Mouse (Mus musculus) stomach, embryonic 16.5 days (tissue): ENCODE data around the gene Bag1. TPM values are rescaled to one million over a fixed set of nuclear protein-coding genes. Genes with fewer than 3 reads are reported as not detected.

ENCODE experiments used
- ATAC-seq: fragments of 200-750 bp; cut with Nextera tagmentation; 2 replicates; pipeline ENCODE4 v1.8.0; 2017; ENCODE audit warnings: moderate number of reproducible peaks, moderate TSS enrichment; ENCODE audit not compliant: insufficient read depth, low FRiP score
- H3K27ac ChIP-seq: fragments of 300-500 bp; sonication (generic); 2 replicates; pipeline ENCODE4 v1.5.1; 2014; ENCODE audit warnings: low read length
- H3K27me3 ChIP-seq: fragments of 300-500 bp; sonication (generic); 2 replicates; pipeline ENCODE4 v1.6.1; 2014; ENCODE audit warnings: low read length, control low read depth, mixed read lengths; ENCODE audit not compliant: control insufficient read depth, insufficient read depth
- H3K36me3 ChIP-seq: fragments of 300-500 bp; sonication (generic); 2 replicates; pipeline ENCODE4 v1.6.1; 2014; ENCODE audit warnings: low read length; ENCODE audit not compliant: control insufficient read depth, insufficient read depth
- H3K4me1 ChIP-seq: fragments of 300-500 bp; sonication (generic); 2 replicates; pipeline ENCODE4 v1.6.1; 2014; ENCODE audit warnings: low read length, control low read depth, mixed read lengths; ENCODE audit not compliant: control insufficient read depth, insufficient read depth
- H3K4me2 ChIP-seq: fragments of 300-500 bp; sonication (generic); 2 replicates; pipeline ENCODE4 v1.6.1; 2014; ENCODE audit warnings: low read depth, low read length, mixed read lengths
- H3K4me3 ChIP-seq: fragments of 300-500 bp; sonication (generic); replicated peaks from 2 replicates; pipeline ENCODE4 v1.5.1; 2014; ENCODE audit warnings: mild to moderate bottlenecking, low read length
- H3K9ac ChIP-seq: fragments of 300-500 bp; sonication (generic); 2 replicates; pipeline ENCODE4 v1.6.1; 2014; ENCODE audit warnings: low read length
- H3K9me3 ChIP-seq: fragments of 300-500 bp; sonication (generic); replicated peaks from 2 replicates; pipeline ENCODE4 v1.6.1; 2016; ENCODE audit warnings: low read length, control low read depth; ENCODE audit not compliant: control insufficient read depth
- WGBS: fragments of 180-500 bp; shearing (Covaris S2); extraction: QIAGEN DNeasy Blood & Tissue Kit; methylation state at CpG from one replicate; pipeline ENCODE4 v1.1.7; 2014; 5-methylcytosine and 5-hydroxymethylcytosine counted together
- microRNA-seq: library from miRNA; unstranded; fragments of <30 nt; microRNA quantifications from one replicate; pipeline ENCODE4, GENCODE M21; 2016
- polyA plus RNA-seq: library from polyadenylated mRNA; unstranded; fragments of >200 nt; fragmentation: Nextera tagmentation; extraction: Ambion mirVana; gene quantifications from 2 replicates; pipeline ENCODE4 v1.2.1, GENCODE M21; 2015

Bag1 gene
- polyA plus RNA-seq, 1 experiment from 2014 or later, result 184 TPM

DNA sequence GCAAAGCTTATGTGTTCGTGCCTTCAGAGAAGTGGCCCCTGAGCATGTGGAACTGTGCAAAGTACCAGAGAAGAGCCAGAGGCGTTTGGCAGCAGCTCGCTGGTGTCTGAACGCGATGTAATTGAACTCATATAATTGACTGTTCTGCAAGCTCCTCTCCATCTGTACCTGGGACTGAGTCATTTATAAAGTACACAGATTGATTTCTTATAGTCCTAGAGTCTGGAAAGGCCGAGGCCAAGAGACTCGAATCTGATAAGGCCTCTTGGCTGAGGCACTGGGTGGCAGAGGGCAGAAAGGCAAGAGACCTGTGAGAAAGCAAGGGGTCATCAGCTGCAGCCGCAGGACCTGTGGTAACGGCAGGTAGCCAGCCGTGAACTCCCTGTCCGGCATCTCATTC lies 59.3 kb downstream of the Bag1 start:
- H3K9me3 ChIP-seq, result no peaks in the 10 kb centered on the region
- H3K27ac ChIP-seq, result no peak overlapping the region
- no peak for ATAC-seq
- no peaks in the 10 kb centered on the region for H3K36me3 ChIP-seq
- no peak overlapping the region; the same call in 1 of the 2 replicates for H3K9ac ChIP-seq
- peaks cover 3% of the 10 kb centered on the region; the same call in 1 of the 2 replicates for H3K4me1 ChIP-seq
- no peak overlapping the region for H3K4me2 ChIP-seq
- 68% methylated on average over 11 of the region's 11 CpGs for WGBS
- no peaks in the 10 kb centered on the region for H3K27me3 ChIP-seq
- no peak overlapping the region for H3K4me3 ChIP-seq

Small RNA genes lying within 50 kb of the gene (microRNA-seq; reads per million reads assigned to microRNA genes)
- 2.6 reads per million, percentile 14 among the genes with 10 or more reads in this experiment for gene Mir3094

Other genes with a start within 250 kb of the Bag1 start
- gene Aptx, start 245.1 kb downstream of the Bag1 start, polyA plus RNA-seq, result 24.1 and 24.2 TPM in 2 replicates
- 300 and 349 TPM in 2 replicates for gene Dnaja1, start 226.1 kb downstream of the Bag1 start, polyA plus RNA-seq
- 128 and 140 TPM in 2 replicates for gene Smu1, start 190.4 kb downstream of the Bag1 start, polyA plus RNA-seq
- gene B4galt1, start 94.3 kb downstream of the Bag1 start, polyA plus RNA-seq, result 50.1 and 51.2 TPM in 2 replicates
- 36.1 and 40.3 TPM in 2 replicates for gene Spink4, start 28.2 kb downstream of the Bag1 start, polyA plus RNA-seq
- 109 and 118 TPM in 2 replicates for gene Chmp5, start 113 bp upstream of the Bag1 start, polyA plus RNA-seq
- gene Nfx1, start 22.6 kb upstream of the Bag1 start, polyA plus RNA-seq, result 83.2 and 89.7 TPM in 2 replicates
- 0.40 and 0.45 TPM in 2 replicates for gene Aqp7, start 99.8 kb upstream of the Bag1 start, polyA plus RNA-seq
- 101 and 127 TPM in 2 replicates for gene Aqp3, start 149.9 kb upstream of the Bag1 start, polyA plus RNA-seq
- gene Nol6, start 176.2 kb upstream of the Bag1 start, polyA plus RNA-seq, result 24.2 and 27.1 TPM in 2 replicates
- gene Ube2r2, start 187.4 kb upstream of the Bag1 start, polyA plus RNA-seq, result 54.7 and 59.9 TPM in 2 replicates